16 mouse cellular contexts compared by ENCODE assay signal in genomic region chr17:30673023-30673422, GRCm38 (mm10). TPM values are rescaled to one million over a fixed set of nuclear protein-coding genes. Genes with fewer than 3 reads are reported as not detected.
DNase-seq lines count a peak whose midpoint lies in the region; ATAC-seq and TF ChIP-seq lines count a peak whose summit lies in the region.
"Had no signal": no experiment of that assay in that cellular context is flagged by ENCODE, and none has a peak within 500 bp of the region (broad histone marks: within the 10 kb centered on the region; RNA-seq: fewer than 3 reads in every experiment).

No protein-coding gene starts in this region.

- no peaks in the 10 kb centered on the region for H3K36me3 ChIP-seq in liver, embryonic 14.5 days (replicated peaks; ENCODE audit: control insufficient read depth, insufficient read depth, low read depth)
- H3K36me3 ChIP-seq in CH12.LX (replicated peaks in 1 of 2; ENCODE audit: control insufficient read depth in 1 of 2, insufficient read depth in 1 of 2, low read length in 1 of 2) = no peaks in the 10 kb centered on the region
- H3K36me3 ChIP-seq: limb, embryonic 13.5 days had no signal

- TF ChIP-seq POLR2A in CH12.LX (IDR thresholded peaks at IDR 0.05; ENCODE audit: low read depth, low read length) = no peak

- H3K4me2 ChIP-seq in liver, embryonic 14.5 days (ENCODE audit: low read depth) = no peak overlapping the region
- H3K4me2 ChIP-seq in CH12.LX (ENCODE audit: insufficient read depth, low read depth, poor library complexity, severe bottlenecking) = no peak overlapping the region
- H3K4me2 ChIP-seq: limb, embryonic 13.5 days had no signal

- H3K4me1 ChIP-seq in liver, embryonic 14.5 days (replicated peaks; ENCODE audit: control insufficient read depth in 2 of 2, insufficient read depth in 2 of 2, low read length in 1 of 2) = no peaks in the 10 kb centered on the region
- no peaks in the 10 kb centered on the region for H3K4me1 ChIP-seq in CH12.LX (ENCODE audit: control insufficient read depth in 1 of 2, insufficient read depth in 2 of 2)
- H3K4me1 ChIP-seq: limb, embryonic 13.5 days had no signal

- no peaks in the 10 kb centered on the region for H3K79me2 ChIP-seq in CH12.LX (replicated peaks; ENCODE audit: control insufficient read depth, extremely low read depth, insufficient read depth, poor library complexity, severe bottlenecking)

- no peak for ATAC-seq in liver, embryonic 14.5 days (ENCODE audit: insufficient read depth)
- ATAC-seq: forebrain, embryonic 16.5 days had no signal

- WGBS in liver, embryonic 14.5 days (ENCODE audit: insufficient replicate concordance) = 78% methylated on average over 6 of the region's 6 CpGs

- no peak for TF ChIP-seq RAD21 in CH12.LX (IDR thresholded peaks at IDR 0.05; ENCODE audit: low read depth, low read length)

- H3K9me3 ChIP-seq in liver, embryonic 14.5 days (ENCODE audit: control insufficient read depth, low read length) = no peaks in the 10 kb centered on the region
- H3K9me3 ChIP-seq in CH12.LX (replicated peaks; ENCODE audit: low read length) = peaks cover 6% of the 10 kb centered on the region

- dilution Hi-C loops in CH12.LX (cut with MboI; ENCODE audit: extremely low pct_ligation_motif_present, extremely low pct_unique_long_range_greater_than_20kb, low sequenced_read_pairs) = no loop called here

- H3K9ac ChIP-seq in liver, embryonic 14.5 days (replicated peaks) = no peak overlapping the region
- no peak overlapping the region for H3K9ac ChIP-seq in CH12.LX (ENCODE audit: insufficient read depth, low read depth)
- H3K9ac ChIP-seq: limb, embryonic 13.5 days had no signal

- in situ Hi-C loops in CH12.LX (cut with MboI; ENCODE audit: low pct_ligation_motif_present, low pct_unique_long_range_greater_than_20kb, low sequenced_read_pairs) = no loop called here

- no peaks in the 10 kb centered on the region for H3K27me3 ChIP-seq in liver, embryonic 14.5 days (ENCODE audit: control insufficient read depth, insufficient read depth, low read length)
- H3K27me3 ChIP-seq in CH12.LX (replicated peaks) = no peaks in the 10 kb centered on the region
- H3K27me3 ChIP-seq: limb, embryonic 13.5 days had no signal

- TF ChIP-seq CTCF in gastrocnemius, adult 2 months (IDR thresholded peaks at IDR 0.05) = peak; percentile 17; the same call in 1 of the 2 replicates
- peak; percentile 43 for TF ChIP-seq CTCF in liver, embryonic 14.5 days (IDR thresholded peaks at IDR 0.05; ENCODE audit: low read depth)
- peak; percentile 25 to 30; a peak in 3 of 4 replicates for TF ChIP-seq CTCF in CH12.LX (conservative IDR thresholded peaks at IDR 0.05 in 1 of 2, IDR thresholded peaks at IDR 0.05 in 1 of 2; ENCODE audit: low read depth in 2 of 2, low read length in 2 of 2)

- H3K27ac ChIP-seq in gastrocnemius, adult 2 months = no peak overlapping the region
- H3K27ac ChIP-seq in liver, embryonic 14.5 days = no peak overlapping the region
- H3K27ac ChIP-seq in CH12.LX (ENCODE audit: insufficient read depth, low read depth) = no peak overlapping the region
- H3K27ac ChIP-seq: limb, embryonic 13.5 days had no signal

- no peak for TF ChIP-seq EP300 in liver, embryonic 14.5 days (IDR thresholded peaks at IDR 0.05; ENCODE audit: low read depth)
- TF ChIP-seq EP300 in CH12.LX (IDR thresholded peaks at IDR 0.05; ENCODE audit: low read length) = no peak

- no peak for DNase-seq in gastrocnemius, adult 2 months
- no peak for DNase-seq in gastrocnemius, postnatal 25 days
- DNase-seq in liver, embryonic 14.5 days (ENCODE audit: low read depth in 3 of 3, low spot score in 3 of 3) = no peak
- DNase-seq in liver = no peak
- no peak for DNase-seq in CH12.LX (ENCODE audit: extremely low read depth)
- peak; percentile 64 for DNase-seq in R1 (ENCODE audit: low read depth, low spot score)
- no peak for DNase-seq in right cerebral cortex, adult 2 months (ENCODE audit: low spot score in 2 of 2)
- DNase-seq in cerebellum, adult 11 months = no peak
- DNase-seq: adrenal gland, adult 8-10 months; cerebellum, adult 11-12 months; cerebellum, postnatal 25 days; heart, adult 11 months; kidney, adult 11 months; kidney, postnatal 10 days had no signal

- intact Hi-C loops in gastrocnemius, adult 2 months (cut with DNase I) = no loop called here

- no peak overlapping the region for H3K4me3 ChIP-seq in gastrocnemius, adult 2 months
- H3K4me3 ChIP-seq in liver, embryonic 14.5 days (ENCODE audit: insufficient read depth in 1 of 2, low read depth in 2 of 2, low read length in 2 of 2) = no peak overlapping the region
- H3K4me3 ChIP-seq in CH12.LX (replicated peaks in 1 of 3; ENCODE audit: low read depth in 2 of 3, low read length in 2 of 3, poor library complexity in 1 of 3) = no peak overlapping the region
- H3K4me3 ChIP-seq: limb, embryonic 13.5 days had no signal

TF ChIP-seq in CH12.LX, 34 proteins besides CTCF, POLR2A, EP300 and RAD21:
- TF ChIP-seq KAT2A (IDR thresholded peaks at IDR 0.05; ENCODE audit: insufficient replicate concordance, low read length) = no peak
- no peak for TF ChIP-seq ETS1 (conservative IDR thresholded peaks at IDR 0.05; ENCODE audit: low read depth, low read length)

RNA-seq across cellular contexts. Expression of gene Glo1, which starts 46.4 kb away (rescaled TPM):
- total RNA-seq in gastrocnemius, adult 2 months (2021) = 100 to 1,000 TPM; 159 to 169 TPM
- 100 to 1,000 TPM; 132 to 148 TPM for total RNA-seq in gastrocnemius, postnatal 25 days (2021)
- polyA plus RNA-seq in liver, embryonic 14.5 days (2012; rRNA removed) = 98.1 and 103 TPM in 2 replicates
- polyA plus RNA-seq in liver, embryonic 14.5 days (2014; fragmentation: Nextera tagmentation; extraction: Ambion mirVana) = 273 and 280 TPM in 2 replicates
- total RNA-seq in CH12.LX (2012; rRNA removed) = 143 and 155 TPM in 2 replicates
- 283 and 307 TPM in 2 replicates for total RNA-seq in CH12.LX (2014; rRNA removed)
- polyA plus RNA-seq in CH12.LX (2012; ENCODE audit: insufficient read length, low read depth) = 170 and 194 TPM in 2 replicates

RNA-seq across cellular contexts. Expression of gene Dnah8, which starts 48.9 kb away (rescaled TPM):
- under 1 TPM in 1 of 2 experiments, not detected in 1; 0.11 TPM for total RNA-seq in gastrocnemius, adult 2 months (2021)
- under 1 TPM; 0.28 to 0.32 TPM for total RNA-seq in gastrocnemius, postnatal 25 days (2021)
- polyA plus RNA-seq in liver, embryonic 14.5 days (2012; rRNA removed) = 1.1 and 1.8 TPM in 2 replicates
- polyA plus RNA-seq in liver, embryonic 14.5 days (2014; fragmentation: Nextera tagmentation; extraction: Ambion mirVana) = 0.83 and 1.2 TPM in 2 replicates
- not detected in 2 replicates for total RNA-seq in CH12.LX (2012; rRNA removed)
- 0.09 and 0.43 TPM in 2 replicates for total RNA-seq in CH12.LX (2014; rRNA removed)
- 0.55 and 0.99 TPM in 2 replicates for polyA plus RNA-seq in CH12.LX (2012; ENCODE audit: insufficient read length, low read depth)
